Mouse (Mus musculus) midbrain, embryonic 14.5 days (tissue): ENCODE measurements at regions not wholly inside any gene's neighbourhood (a gene's known extent, or its start where the extent isn't known, plus 50 kb on each side); places are given as distances from the start of the nearest gene placed in this dataset.

Experiments used
- ATAC-seq: fragments of 200-750 bp; cut with Nextera tagmentation; 2 replicates; pipeline ENCODE4 v1.8.0; 2017; ENCODE audit warnings: moderate number of reproducible peaks, moderate library complexity; ENCODE audit not compliant: low FRiP score, low TSS enrichment
- DNase-seq: peaks from one replicate; pipeline ENCODE4 v3.0.0-alpha.2; 2015
- H3K27ac ChIP-seq: fragments of 300-500 bp; sonication (generic); replicated peaks from 2 replicates; pipeline ENCODE4 v1.5.1; 2014; ENCODE audit warnings: mild to moderate bottlenecking, low read depth, low read length, moderate library complexity
- H3K27me3 ChIP-seq: fragments of 300-500 bp; sonication (generic); 2 replicates; pipeline ENCODE4 v1.6.1; 2014; ENCODE audit warnings: low read length, control low read depth, mixed read lengths; ENCODE audit not compliant: control insufficient read depth, insufficient read depth
- H3K36me3 ChIP-seq: fragments of 300-500 bp; sonication (generic); 2 replicates; pipeline ENCODE4 v1.6.1; 2014; ENCODE audit warnings: low read length, control low read depth; ENCODE audit not compliant: control insufficient read depth, insufficient read depth
- H3K4me1 ChIP-seq: fragments of 300-500 bp; sonication (generic); 2 replicates; pipeline ENCODE4 v1.6.1; 2014; ENCODE audit warnings: mild to moderate bottlenecking, antibody characterized with exemption, low read length, control low read depth; ENCODE audit not compliant: control insufficient read depth, insufficient read depth
- H3K4me2 ChIP-seq: fragments of 300-500 bp; sonication (generic); 2 replicates; pipeline ENCODE4 v1.6.1; 2014; ENCODE audit warnings: mild to moderate bottlenecking, low read length, moderate library complexity
- H3K4me3 ChIP-seq: fragments of 300-500 bp; sonication (generic); replicated peaks from 2 replicates; pipeline ENCODE4 v1.5.1; 2014; ENCODE audit warnings: low read depth, low read length
- H3K9ac ChIP-seq: fragments of 300-500 bp; sonication (generic); replicated peaks from 2 replicates; pipeline ENCODE4 v1.6.1; 2014; ENCODE audit warnings: mild to moderate bottlenecking, low read length, moderate library complexity
- H3K9me3 ChIP-seq: fragments of 300-500 bp; sonication (generic); 2 replicates; pipeline ENCODE4 v1.6.1; 2016; ENCODE audit warnings: low read length, control low read depth, mixed read lengths; ENCODE audit not compliant: control insufficient read depth
- WGBS: fragments of 180-500 bp; shearing (Covaris S2); extraction: QIAGEN DNeasy Blood & Tissue Kit; methylation state at CpG from one replicate; pipeline ENCODE4 v1.1.7; 2014; 5-methylcytosine and 5-hydroxymethylcytosine counted together

DNA sequence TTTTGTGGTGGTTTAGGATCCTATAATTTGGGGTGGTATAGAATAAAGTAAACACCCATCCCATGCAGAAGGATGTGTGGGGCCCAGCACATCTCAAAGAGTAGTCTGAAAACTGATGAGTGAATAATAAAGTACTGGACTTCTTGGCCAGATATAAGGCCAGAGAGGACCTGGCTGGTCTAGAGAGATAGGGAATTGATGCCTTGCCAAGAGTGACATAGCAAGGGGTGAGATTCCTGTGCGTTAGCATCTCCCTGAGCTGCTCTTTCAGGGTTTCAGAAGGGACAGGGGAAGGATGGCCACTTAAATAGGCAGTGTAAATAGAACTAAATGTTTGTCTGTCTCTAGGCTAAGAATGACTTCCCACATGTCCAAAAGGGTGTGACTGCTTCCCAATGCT lies 137.0 kb upstream of the Tbc1d2b start:
- Histone ChIP-seq H3K4me3 (no peak overlapping the region), H3K9ac (no peak overlapping the region), H3K4me1 (no peaks in the 10 kb centered on the region), H3K9me3 (no peaks in the 10 kb centered on the region), H3K27ac (no peak overlapping the region), H3K4me2 (no peak overlapping the region), H3K27me3 (no peaks in the 10 kb centered on the region), H3K36me3 (no peaks in the 10 kb centered on the region)
- 72% methylated on average over 1 of the region's 1 CpGs for WGBS
- no peak for DNase-seq
- ATAC-seq: no peak

DNA sequence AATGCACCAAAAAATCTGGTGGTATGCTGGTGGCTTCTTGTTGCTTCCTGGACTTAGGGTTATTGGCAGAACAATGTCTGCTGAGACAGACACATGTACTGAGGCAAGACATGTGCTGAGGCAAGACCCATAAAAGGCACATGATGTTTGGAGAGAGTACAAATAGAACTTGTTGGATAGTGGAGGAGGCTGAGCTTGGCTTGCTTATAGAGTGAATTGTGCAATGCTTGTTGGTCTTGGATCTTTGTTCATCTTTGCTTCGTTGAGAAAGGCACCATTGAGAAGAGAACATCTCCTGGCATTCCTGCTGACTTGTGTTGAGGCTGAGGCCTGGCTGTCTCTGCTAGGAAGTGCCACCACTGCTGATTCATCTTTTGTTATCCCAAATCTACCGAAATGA lies 117.8 kb upstream of the Tbc1d2b start:
- H3K9me3 ChIP-seq: no peaks in the 10 kb centered on the region
- no peaks in the 10 kb centered on the region for H3K4me1 ChIP-seq
- no peak overlapping the region for H3K4me2 ChIP-seq
- no peaks in the 10 kb centered on the region for H3K36me3 ChIP-seq
- DNase-seq (no peak), ATAC-seq (no peak)
- no peak overlapping the region for H3K9ac ChIP-seq
- no peaks in the 10 kb centered on the region for H3K27me3 ChIP-seq
- WGBS: 77% methylated on average over 2 of the region's 2 CpGs
- no peak overlapping the region for H3K4me3 ChIP-seq
- no peak overlapping the region for H3K27ac ChIP-seq

DNA sequence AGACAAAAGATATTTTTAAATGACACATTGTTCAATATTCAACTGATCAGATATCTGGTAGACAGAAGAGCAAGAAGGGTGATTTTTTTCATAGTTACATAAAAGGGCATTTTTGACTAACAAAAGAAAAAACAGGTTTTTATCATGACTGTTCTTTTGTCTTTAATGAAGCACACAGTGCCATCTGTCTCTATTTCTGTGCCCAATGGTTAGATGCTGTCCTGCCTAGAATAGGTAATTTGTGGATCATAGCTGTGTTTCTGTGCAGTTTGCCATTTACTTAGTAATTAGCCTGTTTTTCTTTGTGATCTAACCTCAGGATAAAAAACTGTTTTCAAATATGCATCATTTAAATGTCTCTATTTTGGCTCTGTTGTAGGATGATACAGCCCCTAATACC lies 114.4 kb upstream of the Tbc1d2b start:
- ATAC-seq: no peak
- H3K27ac ChIP-seq: no peak overlapping the region
- DNase-seq: no peak
- H3K9me3 ChIP-seq: no peaks in the 10 kb centered on the region
- no peaks in the 10 kb centered on the region for H3K27me3 ChIP-seq
- H3K9ac ChIP-seq: no peak overlapping the region
- H3K4me3 ChIP-seq: no peak overlapping the region
- H3K4me1 ChIP-seq: no peaks in the 10 kb centered on the region
- H3K36me3 ChIP-seq: no peaks in the 10 kb centered on the region
- no peak overlapping the region for H3K4me2 ChIP-seq

DNA sequence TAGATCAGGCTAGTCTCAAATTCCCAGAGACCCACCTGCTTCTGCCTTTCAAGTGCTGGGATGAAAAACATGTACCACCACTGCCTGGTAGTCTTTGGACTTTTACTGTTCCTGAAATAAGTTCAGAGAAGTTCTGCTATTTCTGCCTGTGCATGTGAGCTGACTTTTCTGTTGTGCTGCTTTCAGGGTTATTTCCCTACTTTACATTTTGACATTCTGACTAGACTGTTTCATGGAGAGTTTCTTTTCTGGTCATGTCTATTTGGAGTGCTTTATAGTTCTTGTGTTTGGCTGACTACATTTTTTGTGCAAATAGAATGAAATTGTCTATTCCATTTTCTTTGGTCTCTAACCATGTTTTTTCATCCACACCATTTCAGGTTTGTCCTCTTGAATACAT lies 109.5 kb upstream of the Tbc1d2b start:
- ATAC-seq: no peak
- H3K4me3 ChIP-seq: no peak overlapping the region
- DNase-seq: no peak

DNA sequence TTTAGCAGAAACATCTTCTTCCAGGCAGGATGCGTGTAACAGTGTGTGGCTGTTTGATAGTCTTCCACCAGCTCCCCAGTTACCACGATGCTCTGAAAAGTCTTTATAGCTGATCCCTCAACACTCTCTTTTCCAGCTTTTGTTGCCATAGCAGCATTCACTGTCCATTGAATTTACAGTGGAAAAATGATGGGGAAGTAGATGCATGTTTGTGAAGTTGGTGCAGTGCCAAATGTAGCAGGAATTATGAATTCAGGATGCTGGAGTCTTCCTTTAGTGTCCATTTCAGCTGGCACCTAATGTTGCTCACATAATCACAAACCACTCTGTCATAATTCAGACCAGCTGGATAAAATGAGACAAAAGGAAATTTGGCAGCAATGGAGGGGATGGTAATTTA lies 99.0 kb upstream of the Tbc1d2b start:
- 63% methylated on average over 2 of the region's 2 CpGs for WGBS
- ATAC-seq: peak; percentile 43; the same call in 1 of the 2 replicates
- Histone ChIP-seq H3K36me3 (no peaks in the 10 kb centered on the region), H3K9ac (no peak overlapping the region), H3K27ac (no peak overlapping the region), H3K4me3 (no peak overlapping the region), H3K27me3 (no peaks in the 10 kb centered on the region), H3K4me2 (no peak overlapping the region), H3K9me3 (no peaks in the 10 kb centered on the region), H3K4me1 (no peaks in the 10 kb centered on the region)
- peak; percentile 55 for DNase-seq

More for the DNA sequence above, 109.5 kb upstream of the Tbc1d2b start:
- no peak overlapping the region for H3K27ac ChIP-seq
- H3K9me3 ChIP-seq: no peaks in the 10 kb centered on the region
- no peaks in the 10 kb centered on the region for H3K4me1 ChIP-seq
- no peaks in the 10 kb centered on the region for H3K36me3 ChIP-seq
- no peak overlapping the region for H3K4me2 ChIP-seq
- no peak overlapping the region for H3K9ac ChIP-seq
- no peaks in the 10 kb centered on the region for H3K27me3 ChIP-seq

DNA sequence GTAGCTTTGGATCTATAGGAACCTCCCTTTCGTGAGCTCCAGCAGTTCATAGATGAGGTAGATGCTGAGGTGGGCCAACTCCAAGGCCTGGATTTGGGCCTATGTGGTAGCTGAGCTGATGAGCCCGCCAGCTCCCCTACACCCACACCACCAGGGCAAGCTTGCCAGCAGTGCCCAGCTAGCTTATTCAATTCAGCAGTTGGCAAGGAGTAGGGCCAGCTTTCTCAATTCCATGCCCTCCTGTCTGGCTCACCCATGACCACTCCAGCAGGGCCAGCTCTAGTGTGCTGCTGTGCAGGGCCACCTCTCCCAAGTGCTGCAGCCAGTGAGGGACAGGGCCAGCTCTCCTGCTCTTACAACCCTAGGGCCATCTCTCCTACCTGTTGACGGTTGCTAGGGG lies 97.1 kb upstream of the Tbc1d2b start:
- no peak for ATAC-seq
- Histone ChIP-seq H3K4me1 (no peaks in the 10 kb centered on the region), H3K36me3 (no peaks in the 10 kb centered on the region), H3K9ac (no peak overlapping the region), H3K4me3 (no peak overlapping the region), H3K9me3 (no peaks in the 10 kb centered on the region), H3K4me2 (no peak overlapping the region), H3K27ac (no peak overlapping the region), H3K27me3 (no peaks in the 10 kb centered on the region)
- WGBS: 90% methylated on average over 3 of the region's 3 CpGs
- no peak for DNase-seq

DNA sequence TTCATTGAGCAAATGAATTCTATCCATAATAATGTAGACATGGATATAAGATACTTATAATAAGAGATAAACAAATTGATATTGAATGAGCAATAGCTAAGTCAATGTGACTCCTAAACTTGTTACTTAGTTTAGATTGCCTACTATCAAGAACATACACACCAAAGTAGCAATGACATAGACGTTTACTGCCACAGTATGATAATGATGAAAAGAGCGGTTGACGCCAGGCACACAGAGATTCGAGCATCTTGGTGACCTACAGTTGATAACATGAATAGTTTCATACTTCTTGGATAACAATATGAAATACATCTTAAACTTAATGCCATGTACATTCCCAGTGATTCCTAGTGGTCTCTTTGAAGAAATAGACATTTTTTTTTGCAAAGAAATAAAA lies 55.9 kb upstream of the Tbc1d2b start:
- Histone ChIP-seq H3K4me1 (no peaks in the 10 kb centered on the region), H3K4me3 (no peak overlapping the region), H3K27ac (no peak overlapping the region), H3K27me3 (no peaks in the 10 kb centered on the region), H3K9me3 (no peaks in the 10 kb centered on the region), H3K36me3 (no peaks in the 10 kb centered on the region), H3K4me2 (no peak overlapping the region), H3K9ac (no peak overlapping the region)
- WGBS: 94% methylated on average over 4 of the region's 4 CpGs
- ATAC-seq: no peak
- DNase-seq: no peak
